Mouse (Mus musculus): ENCODE data around the gene Dcun1d4.
"Not testable (repeated sequence)": the region's sequence is repeated elsewhere in the genome, so short reads cannot be mapped to it uniquely, and the experiment has no call there.

Dcun1d4 gene

DNA sequence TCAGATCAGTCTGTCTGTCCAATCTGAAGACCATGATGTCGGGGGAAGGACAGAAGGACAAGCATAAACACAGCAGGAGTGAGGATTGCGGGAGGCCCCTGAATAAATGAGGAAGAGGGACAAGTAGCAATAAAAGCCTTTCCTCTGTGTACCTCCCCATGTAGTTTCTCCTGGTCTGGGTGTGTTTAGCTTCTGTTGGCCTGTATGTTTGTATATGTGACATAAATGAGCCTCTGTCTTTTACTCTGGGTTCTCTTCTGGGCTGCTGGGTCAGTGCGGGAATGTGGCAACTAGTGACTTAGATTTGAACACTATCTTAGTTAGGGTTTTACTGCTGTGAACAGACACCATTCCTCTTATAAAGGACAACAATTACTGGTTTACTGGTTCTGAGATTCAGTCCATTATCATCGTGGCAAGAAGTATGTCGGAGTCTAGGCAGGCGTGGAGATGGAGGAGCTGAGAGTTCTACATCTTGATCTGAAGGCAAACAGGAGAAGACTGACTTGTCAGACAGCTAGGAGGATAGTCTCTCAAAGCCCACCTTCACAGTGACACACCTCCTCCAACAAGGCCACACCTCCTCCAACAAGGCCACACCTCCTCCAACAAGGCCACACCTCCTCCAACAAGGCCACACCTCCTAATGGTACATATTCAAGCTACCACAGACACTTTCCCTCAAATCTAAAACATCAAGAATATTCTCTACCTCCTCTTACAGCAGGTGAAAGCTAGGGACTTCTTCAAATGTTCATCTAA lies 90.8 kb downstream of the Dcun1d4 start:
- in situ Hi-C loops (cut with MboI; ENCODE audit: low pct_unique_long_range_greater_than_20kb in 1 of 2, low sequenced_read_pairs in 2 of 2, unreplicated experiment in 1 of 2): no loop called here

DNA sequence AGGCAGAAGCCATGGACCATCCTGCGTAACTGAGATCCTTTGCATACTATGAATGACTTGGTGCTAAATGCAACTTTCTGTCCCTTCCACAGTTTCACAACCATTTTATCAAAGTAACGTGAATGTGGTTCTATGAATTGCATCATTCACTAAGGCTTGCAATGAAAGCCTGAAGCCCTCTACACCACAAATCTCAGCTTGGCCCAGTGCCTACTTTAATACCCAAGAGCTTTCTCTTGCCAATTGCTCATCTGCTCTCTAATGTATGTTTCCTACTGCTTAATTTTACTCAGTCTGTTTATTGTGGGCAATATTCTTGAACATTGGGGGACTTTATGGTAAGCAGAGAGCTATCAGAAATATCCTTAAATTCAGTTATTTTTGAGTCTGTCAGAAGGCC lies 92.0 kb downstream of the Dcun1d4 start:
- in situ Hi-C loops (cut with MboI; ENCODE audit: low pct_unique_long_range_greater_than_20kb in 1 of 2, low sequenced_read_pairs in 2 of 2, unreplicated experiment in 1 of 2): no loop called here

DNA sequence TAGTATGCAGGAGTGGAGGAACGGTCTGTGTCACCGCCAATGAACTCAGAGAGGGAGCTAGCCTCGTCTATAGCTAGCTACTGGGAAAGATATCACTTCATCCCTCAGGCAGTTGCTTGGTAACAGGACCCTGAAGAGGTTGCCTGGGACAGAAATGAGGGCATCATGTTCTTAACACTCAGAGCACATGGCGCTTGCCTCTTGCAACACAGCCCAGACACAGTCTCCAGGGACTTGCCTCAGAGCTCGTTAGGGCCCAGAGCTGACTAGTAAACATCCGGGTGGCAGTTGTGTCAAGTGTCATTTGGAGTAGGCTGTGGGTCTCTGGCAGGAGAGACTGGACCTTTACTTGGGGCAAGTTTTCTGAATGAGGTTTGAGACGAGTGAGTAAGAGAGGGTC lies 93.0 kb downstream of the Dcun1d4 start:
- in situ Hi-C loops (cut with MboI; ENCODE audit: low pct_unique_long_range_greater_than_20kb in 1 of 2, low sequenced_read_pairs in 2 of 2, unreplicated experiment in 1 of 2): no loop called here

DNA sequence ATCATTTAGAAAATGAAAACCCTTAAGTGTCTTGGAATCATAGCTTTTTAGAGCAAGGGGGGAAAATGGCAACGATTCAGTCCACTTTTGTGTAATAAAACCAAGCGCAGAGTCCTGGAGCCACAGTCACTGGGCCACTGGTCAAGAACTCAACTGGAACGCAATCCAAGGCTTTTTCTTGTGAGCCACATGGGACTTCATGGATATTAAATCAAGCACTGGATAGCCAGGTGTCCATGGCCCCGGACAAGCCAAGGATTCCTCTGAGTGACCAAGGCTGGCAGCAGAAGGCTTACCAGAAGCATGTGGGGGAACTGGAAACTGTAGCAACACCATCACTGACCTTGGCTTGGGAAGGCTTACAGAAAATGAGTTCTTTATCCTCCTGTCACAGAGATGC lies 93.8 kb downstream of the Dcun1d4 start:
- in situ Hi-C loops (cut with MboI; ENCODE audit: low pct_unique_long_range_greater_than_20kb in 1 of 2, low sequenced_read_pairs in 2 of 2, unreplicated experiment in 1 of 2): no loop called here

DNA sequence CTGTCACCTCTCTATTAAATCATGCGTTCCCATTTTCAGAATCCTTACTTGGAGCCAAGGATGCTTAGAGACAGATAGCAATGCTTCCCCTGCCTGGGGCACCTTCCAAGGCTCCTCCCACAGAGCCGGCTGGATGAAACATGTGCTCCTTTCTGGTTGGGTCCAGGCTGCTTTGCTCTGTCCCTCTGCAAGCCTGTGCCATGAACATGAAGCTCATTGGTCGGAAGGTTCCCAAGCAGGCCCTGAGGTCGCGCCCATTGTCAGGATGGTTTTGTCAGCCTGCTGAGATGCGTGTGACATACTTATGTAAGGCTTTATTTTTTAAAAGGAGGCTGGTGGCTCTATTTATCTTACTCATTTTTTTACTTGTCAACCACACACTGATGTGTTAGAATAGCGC lies 95.9 kb downstream of the Dcun1d4 start:
- in situ Hi-C loops (cut with MboI; ENCODE audit: low pct_unique_long_range_greater_than_20kb in 1 of 2, low sequenced_read_pairs in 2 of 2, unreplicated experiment in 1 of 2): no loop called here

DNA sequence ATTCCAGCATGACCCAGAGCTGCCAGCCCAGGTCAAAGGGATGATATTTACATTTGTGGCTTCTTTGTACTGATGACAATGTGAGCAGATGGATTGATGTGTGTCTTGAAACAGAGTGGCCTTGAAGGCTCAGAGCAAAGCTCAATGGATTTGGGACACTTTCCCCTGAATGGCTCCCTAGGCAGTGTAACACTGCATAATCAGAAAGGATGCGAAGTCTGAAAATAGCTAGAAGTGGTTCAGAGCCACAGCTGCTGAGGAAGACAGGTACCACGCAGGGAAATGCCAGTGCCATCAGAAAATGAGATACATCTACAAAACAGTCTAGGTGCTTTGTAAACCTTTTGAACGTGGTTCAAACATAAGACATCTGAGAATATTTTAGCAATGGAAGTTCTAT lies 97.3 kb downstream of the Dcun1d4 start:
- in situ Hi-C loops (cut with MboI; ENCODE audit: low pct_unique_long_range_greater_than_20kb in 1 of 2, low sequenced_read_pairs in 2 of 2, unreplicated experiment in 1 of 2): no loop called here

DNA sequence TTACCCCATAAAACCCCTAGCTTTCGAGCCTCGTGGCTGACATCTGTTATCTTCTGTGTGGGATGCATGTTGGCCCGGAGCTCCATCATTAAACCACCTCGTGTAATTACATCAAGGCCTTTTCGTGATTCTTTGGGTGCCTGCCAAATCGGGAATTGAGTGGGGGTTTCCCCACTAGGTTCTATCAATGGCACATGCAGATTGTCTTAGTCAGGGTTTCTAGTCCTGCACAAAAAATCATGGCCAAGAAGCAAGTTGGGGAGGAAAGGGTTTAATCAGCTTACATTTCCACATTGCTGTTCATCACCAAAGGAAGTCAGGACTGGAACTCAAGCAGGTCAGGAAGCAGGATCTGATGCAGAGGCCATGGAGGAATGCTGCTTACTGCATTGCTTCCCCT lies 103.2 kb downstream of the Dcun1d4 start:
- in situ Hi-C loops (cut with MboI; ENCODE audit: low pct_unique_long_range_greater_than_20kb in 1 of 2, low sequenced_read_pairs in 2 of 2, unreplicated experiment in 1 of 2): not testable (repeated sequence)

DNA sequence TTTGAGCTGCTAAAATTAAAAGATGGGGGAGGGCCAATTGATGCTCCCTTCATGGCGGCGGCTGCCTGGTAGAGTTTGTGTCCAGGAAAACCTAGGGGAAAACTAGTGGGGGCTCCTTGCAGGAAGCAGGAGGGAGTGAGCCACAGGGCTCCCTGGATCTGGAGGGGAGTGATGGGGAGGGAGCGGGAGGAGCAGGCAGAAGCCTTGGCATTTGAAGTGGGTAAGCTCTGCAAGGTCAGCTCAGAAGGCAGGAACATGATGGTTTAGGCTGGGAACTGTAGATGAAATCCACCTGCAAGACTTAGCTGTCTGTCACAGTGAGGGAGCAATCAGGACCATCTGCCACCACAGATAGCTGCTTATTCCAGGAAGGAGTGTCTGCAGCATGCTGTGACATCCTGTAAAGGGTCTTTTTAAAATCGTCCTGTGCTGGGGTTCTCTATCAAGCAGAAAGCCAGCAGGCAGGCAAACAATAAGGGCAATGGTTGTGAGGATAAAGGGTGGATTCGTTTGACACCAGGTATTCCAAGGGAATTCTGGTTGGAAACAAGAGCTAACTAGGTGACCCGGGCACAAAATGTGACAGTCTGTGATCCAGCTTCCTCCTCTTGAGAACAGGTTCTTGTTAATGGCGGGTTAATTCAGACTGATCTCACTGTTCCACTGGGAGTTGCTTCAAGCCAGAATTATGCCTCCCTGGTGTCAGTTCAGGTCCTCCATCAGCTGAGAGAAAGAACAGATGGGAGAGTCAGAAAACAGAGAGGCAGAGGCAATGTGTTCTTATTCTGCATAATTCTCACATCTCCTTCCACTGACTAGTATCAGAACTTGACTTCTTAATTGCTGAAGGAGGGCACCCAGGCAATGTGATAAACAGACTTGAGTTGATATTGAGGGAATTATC lies 104.7 kb downstream of the Dcun1d4 start:
- in situ Hi-C loops (cut with MboI; ENCODE audit: low pct_unique_long_range_greater_than_20kb in 1 of 2, low sequenced_read_pairs in 2 of 2, unreplicated experiment in 1 of 2): no loop called here

DNA sequence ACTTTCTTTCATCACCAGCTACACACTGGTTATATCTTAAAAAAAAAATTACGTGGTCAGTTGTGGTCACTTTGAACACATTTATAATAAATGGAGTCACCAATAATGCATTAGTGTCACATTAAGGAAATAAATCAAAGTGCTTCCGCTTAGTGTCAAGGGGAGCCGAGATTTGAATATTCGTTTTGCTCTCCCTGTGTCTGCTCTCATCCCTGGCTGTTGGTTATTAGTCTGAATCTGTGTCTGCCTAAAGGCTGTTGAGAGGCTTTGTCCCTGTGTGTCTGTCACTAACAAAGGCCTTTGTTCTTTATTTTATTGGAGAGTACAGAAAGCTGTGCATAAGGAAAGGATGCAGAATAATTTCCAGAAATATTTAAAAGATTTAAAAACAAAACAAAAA lies 105.8 kb downstream of the Dcun1d4 start:
- in situ Hi-C loops (cut with MboI; ENCODE audit: low pct_unique_long_range_greater_than_20kb in 1 of 2, low sequenced_read_pairs in 2 of 2, unreplicated experiment in 1 of 2): no loop called here

DNA sequence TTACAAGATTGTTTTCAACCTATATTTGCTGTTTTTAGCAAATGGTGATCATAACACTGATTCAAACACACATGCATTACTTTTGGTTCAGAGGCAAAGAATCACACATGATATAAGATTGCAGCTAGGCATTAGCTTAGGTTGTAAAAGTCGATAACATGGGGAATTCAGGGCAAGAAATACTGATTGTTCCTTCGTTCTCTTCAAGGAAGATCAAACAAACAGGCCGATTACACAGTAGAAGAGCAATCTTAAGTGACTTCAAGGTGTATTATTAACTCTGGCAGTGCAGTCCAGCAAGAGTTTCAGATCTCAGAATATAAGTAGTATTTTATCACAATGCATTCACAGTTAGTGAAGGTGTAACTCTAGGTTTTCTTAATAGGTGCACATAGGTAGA lies 106.3 kb downstream of the Dcun1d4 start:
- in situ Hi-C loops (cut with MboI; ENCODE audit: low pct_unique_long_range_greater_than_20kb in 1 of 2, low sequenced_read_pairs in 2 of 2, unreplicated experiment in 1 of 2): no loop called here

DNA sequence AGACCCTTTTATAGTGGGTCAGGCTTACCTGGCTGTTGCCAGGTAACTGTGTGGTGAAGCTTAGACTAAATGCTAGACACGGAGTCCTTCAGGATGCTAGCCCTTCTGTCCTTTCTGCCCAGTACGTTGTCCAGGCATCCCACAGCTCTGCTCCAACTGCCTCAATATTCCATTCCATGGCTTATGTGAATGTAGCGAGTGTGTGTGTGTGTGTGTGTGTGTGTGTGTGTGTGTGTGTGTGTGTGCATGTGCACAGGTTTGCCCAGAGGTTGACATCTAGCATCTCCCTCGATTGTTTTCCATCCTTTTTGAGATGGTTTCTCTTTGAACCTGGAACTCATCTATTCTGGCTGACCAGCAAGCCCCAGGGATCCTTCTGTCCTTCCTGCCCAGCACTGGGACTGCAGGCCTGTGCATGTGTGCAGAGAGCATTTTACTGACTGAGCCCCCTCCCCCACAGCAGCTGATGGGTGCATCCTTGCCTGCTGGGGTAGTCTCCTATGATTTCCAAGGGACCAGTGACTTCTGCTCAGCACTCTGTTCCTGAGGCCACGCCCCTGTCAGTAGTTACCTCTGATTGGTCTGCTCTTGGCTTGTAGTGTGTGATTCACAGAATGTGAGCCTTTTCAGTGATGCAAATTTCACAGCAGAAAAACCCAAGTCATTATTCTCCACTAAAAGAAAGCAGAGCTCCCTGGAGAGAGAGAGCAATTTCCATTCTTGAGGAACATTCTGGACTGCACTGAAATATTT lies 118.3 kb downstream of the Dcun1d4 start:
- in situ Hi-C loops (cut with MboI; ENCODE audit: low pct_unique_long_range_greater_than_20kb in 1 of 2, low sequenced_read_pairs in 2 of 2, unreplicated experiment in 1 of 2): no loop called here

DNA sequence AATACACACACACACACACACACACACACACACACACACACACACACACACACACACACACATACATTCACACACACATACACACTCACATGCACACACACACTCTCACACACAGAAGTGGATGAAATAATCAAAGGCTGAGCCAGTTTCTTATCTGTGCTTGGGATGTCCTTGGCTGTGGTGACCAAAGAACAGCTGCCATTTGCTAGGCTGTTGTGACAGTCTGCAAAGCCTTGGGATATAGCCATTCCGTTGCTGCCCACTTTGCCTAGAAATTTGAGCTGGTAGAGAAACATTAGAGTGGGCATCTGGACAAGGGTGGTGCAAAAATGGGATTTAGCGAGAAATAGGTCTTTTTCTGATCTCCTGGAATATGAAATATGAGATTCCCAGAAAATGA lies 119.2 kb downstream of the Dcun1d4 start:
- in situ Hi-C loops (cut with MboI; ENCODE audit: low pct_unique_long_range_greater_than_20kb in 1 of 2, low sequenced_read_pairs in 2 of 2, unreplicated experiment in 1 of 2): no loop called here

DNA sequence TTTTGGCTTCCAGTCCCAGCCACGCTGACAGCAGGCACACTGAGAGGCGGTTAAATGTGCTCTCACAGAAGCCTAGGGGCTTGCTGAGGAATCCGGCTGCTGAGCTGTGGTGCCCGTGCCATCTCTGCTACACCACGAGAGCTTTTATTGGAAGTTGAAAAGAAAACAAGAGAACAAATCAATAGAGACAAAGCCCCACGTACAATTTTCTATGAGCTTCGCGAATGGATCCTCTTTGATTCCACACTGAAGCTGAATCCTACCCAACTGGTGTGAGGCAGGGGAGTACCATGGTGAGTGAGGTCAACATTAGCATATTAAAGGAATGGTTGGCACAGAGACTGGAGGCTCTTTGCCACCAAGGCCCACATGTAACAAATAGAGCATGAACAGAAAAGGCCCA lies 120.6 kb downstream of the Dcun1d4 start:
- in situ Hi-C loops (cut with MboI; ENCODE audit: low pct_unique_long_range_greater_than_20kb in 1 of 2, low sequenced_read_pairs in 2 of 2, unreplicated experiment in 1 of 2): no loop called here

DNA sequence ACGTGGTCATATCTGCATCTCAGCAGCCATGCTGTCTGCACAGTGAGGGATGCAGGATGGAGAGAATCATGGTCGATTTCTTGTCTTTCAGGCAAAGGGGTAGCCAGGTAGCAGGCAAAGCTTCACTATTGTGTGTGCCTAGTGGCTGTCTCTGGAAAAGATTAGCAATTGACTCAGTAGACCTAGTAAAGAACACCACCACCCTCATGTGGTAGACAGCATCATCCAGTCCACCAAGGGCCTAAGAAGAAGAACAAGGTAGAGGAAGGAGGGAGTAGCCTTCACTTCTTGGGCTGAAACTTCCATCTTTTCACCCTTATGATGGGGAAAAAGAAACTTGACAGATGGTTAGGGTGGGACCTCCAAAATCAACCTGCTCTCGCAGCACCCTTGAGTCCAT lies 122.1 kb downstream of the Dcun1d4 start:
- in situ Hi-C loops (cut with MboI; ENCODE audit: low pct_unique_long_range_greater_than_20kb in 1 of 2, low sequenced_read_pairs in 2 of 2, unreplicated experiment in 1 of 2): no loop called here

DNA sequence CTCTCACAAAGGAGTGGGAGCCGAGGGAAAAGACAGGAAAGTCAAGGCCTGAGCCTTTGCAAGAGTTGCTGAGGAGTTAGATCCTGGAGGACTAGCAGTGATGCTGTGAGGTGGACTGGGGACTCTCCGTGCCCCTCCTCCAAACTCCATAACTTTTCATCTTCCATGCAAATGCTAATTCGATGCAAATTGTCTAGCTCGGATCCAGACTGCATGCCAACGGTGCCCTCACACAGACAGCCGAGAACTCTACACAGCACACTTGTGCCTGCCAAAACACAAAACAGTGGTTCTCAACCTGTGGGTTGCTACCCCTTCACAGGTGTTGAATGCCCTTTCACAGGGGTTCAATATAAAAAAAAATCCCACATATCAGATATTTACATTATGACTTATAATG lies 123.7 kb downstream of the Dcun1d4 start:
- in situ Hi-C loops (cut with MboI; ENCODE audit: low pct_unique_long_range_greater_than_20kb in 1 of 2, low sequenced_read_pairs in 2 of 2, unreplicated experiment in 1 of 2): no loop called here

DNA sequence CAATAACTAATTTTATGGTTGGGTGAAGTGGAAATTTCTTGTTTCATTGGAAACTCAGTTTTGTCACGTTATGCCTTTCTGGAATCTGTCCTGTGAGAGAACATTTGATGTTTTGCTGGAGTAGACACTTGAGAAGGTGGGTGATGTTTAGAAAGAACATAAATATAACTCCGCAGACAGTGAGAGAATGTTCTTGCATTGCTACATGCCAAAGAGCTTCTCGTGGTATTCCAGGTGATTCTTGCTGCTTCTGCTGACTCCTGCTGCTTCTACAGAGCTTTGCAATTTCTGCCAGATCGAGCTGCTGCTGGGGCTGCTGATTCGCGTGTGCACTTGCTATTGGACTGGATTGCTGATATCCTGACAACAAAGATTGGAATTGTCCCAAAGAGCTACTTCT lies 124.2 kb downstream of the Dcun1d4 start:
- in situ Hi-C loops (cut with MboI; ENCODE audit: low pct_unique_long_range_greater_than_20kb in 1 of 2, low sequenced_read_pairs in 2 of 2, unreplicated experiment in 1 of 2): no loop called here

All from mouse embryonic stem cell (cell line).